Mouse (Mus musculus): ENCODE measurements at regions not wholly inside any gene's neighbourhood (a gene's known extent, or its start where the extent isn't known, plus 50 kb on each side); places are given as distances from the start of the nearest gene placed in this dataset.

GRCm38 (mm10) chr10:37275857-37276256 lies 137.1 kb upstream of the Marcks start:
- DNase-seq (ENCODE audit: low spot score) (peak; percentile 59), ATAC-seq (peak; percentile 43; the same call in 1 of the 2 replicates)
- Histone ChIP-seq H3K9me3 (ENCODE audit: low read length) (no peaks in the 10 kb centered on the region), H3K4me3 (ENCODE audit: low read depth, low read length) (no peak overlapping the region), H3K27ac (ENCODE audit: low read length) (no peak overlapping the region), H3K9ac (replicated peaks; ENCODE audit: low read depth) (no peak overlapping the region), H3K4me1 (ENCODE audit: insufficient read depth, low read depth, low read length) (peaks cover 4% of the 10 kb centered on the region; the same call in 1 of the 2 replicates), H3K27me3 (replicated peaks; ENCODE audit: insufficient read depth, low read length) (no peaks in the 10 kb centered on the region), H3K36me3 (ENCODE audit: insufficient read depth, low read length) (no peaks in the 10 kb centered on the region), H3K4me2 (replicated peaks; ENCODE audit: low read depth, low read length) (no peak overlapping the region)
- WGBS = 45% methylated on average over 1 of the region's 1 CpGs
- TF ChIP-seq CTCF (IDR thresholded peaks at IDR 0.05) = no peak
- TF ChIP-seq EP300 (IDR thresholded peaks at IDR 0.05) = no peak

GRCm38 (mm10) chr10:37275271-37275670 lies 136.6 kb upstream of the Marcks start:
- no peak for DNase-seq (ENCODE audit: low spot score)
- Histone ChIP-seq H3K9ac (replicated peaks; ENCODE audit: low read depth) (no peak overlapping the region), H3K4me3 (ENCODE audit: low read depth, low read length) (no peak overlapping the region), H3K4me1 (ENCODE audit: insufficient read depth, low read depth, low read length) (peaks cover 4% of the 10 kb centered on the region; the same call in 1 of the 2 replicates), H3K27me3 (replicated peaks; ENCODE audit: insufficient read depth, low read length) (no peaks in the 10 kb centered on the region), H3K4me2 (replicated peaks; ENCODE audit: low read depth, low read length) (no peak overlapping the region), H3K9me3 (ENCODE audit: low read length) (no peaks in the 10 kb centered on the region), H3K27ac (ENCODE audit: low read length) (no peak overlapping the region), H3K36me3 (ENCODE audit: insufficient read depth, low read length) (no peaks in the 10 kb centered on the region)
- TF ChIP-seq EP300 (IDR thresholded peaks at IDR 0.05) = no peak
- TF ChIP-seq CTCF (IDR thresholded peaks at IDR 0.05) = no peak
- ATAC-seq = no peak
- WGBS = 46% methylated on average over 7 of the region's 7 CpGs

- Histone ChIP-seq H3K36me3 (ENCODE audit: insufficient read depth, low read length) (no peaks in the 10 kb centered on the region), H3K4me1 (ENCODE audit: insufficient read depth, low read depth, low read length) (peaks cover 4% of the 10 kb centered on the region; the same call in 1 of the 2 replicates), H3K4me3 (ENCODE audit: low read depth, low read length) (no peak overlapping the region), H3K9ac (replicated peaks; ENCODE audit: low read depth) (no peak overlapping the region), H3K4me2 (replicated peaks; ENCODE audit: low read depth, low read length) (no peak overlapping the region), H3K27ac (ENCODE audit: low read length) (no peak overlapping the region), H3K9me3 (ENCODE audit: low read length) (no peaks in the 10 kb centered on the region), H3K27me3 (replicated peaks; ENCODE audit: insufficient read depth, low read length) (no peaks in the 10 kb centered on the region)
- 93% methylated on average over 1 of the region's 1 CpGs for WGBS
- DNase-seq (ENCODE audit: low spot score) (no peak), ATAC-seq (no peak)
- no peak for TF ChIP-seq CTCF (IDR thresholded peaks at IDR 0.05)
- TF ChIP-seq EP300 (IDR thresholded peaks at IDR 0.05) = no peak
Measured at GRCm38 (mm10) chr10:37271967-37272366, 133.2 kb upstream of the Marcks start.

DNA sequence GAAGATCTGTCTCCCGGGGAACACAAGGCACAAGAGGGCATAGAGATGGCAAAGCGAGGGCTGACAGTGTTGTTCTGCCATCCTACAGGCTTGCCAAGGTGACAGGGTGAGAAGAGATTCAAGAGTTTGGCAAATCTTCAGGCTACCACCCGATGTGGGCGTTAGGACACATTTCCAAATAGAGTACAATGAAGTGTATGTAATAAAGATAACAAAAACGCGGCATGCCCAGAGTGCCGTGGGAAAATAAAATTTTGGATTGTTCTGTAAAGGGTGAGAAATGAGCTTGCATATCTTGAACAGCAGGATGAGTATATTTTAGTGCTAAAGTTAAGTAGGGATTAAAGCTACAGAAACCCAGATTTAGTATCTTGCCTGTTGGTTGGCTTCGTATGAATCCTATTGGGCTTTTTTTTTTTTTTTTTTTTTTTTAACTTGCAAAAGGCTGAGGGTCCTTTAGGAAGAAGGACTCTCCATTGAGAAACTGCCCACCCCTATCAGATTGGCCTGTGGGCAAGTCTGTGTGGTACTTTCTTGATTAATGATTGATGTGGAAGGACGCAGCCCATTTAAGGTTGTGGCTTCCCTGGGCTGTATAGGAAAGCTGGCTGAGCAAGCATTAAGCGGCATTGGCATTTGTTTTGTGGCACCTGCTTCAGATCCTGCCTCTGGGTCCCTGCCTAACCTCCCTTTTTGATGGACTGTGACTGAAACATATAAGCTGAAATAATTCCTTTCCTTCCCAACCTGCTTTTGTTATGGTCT lies 131.7 kb upstream of the Marcks start:
- DNase-seq (ENCODE audit: low spot score) = no peak
- no peaks in the 10 kb centered on the region for H3K36me3 ChIP-seq (ENCODE audit: insufficient read depth, low read length)
- H3K9ac ChIP-seq (replicated peaks; ENCODE audit: low read depth) = no peak overlapping the region
- 50% methylated on average over 10 of the region's 10 CpGs for WGBS
- H3K4me1 ChIP-seq (ENCODE audit: insufficient read depth, low read depth, low read length) = no peaks in the 10 kb centered on the region
- H3K9me3 ChIP-seq (ENCODE audit: low read length) = no peaks in the 10 kb centered on the region
- no peak for TF ChIP-seq EP300 (IDR thresholded peaks at IDR 0.05)
- no peak for TF ChIP-seq CTCF (IDR thresholded peaks at IDR 0.05)
- no peak overlapping the region for H3K4me3 ChIP-seq (ENCODE audit: low read depth, low read length)
- no peak for ATAC-seq
- H3K27me3 ChIP-seq (replicated peaks; ENCODE audit: insufficient read depth, low read length) = no peaks in the 10 kb centered on the region
- H3K27ac ChIP-seq (ENCODE audit: low read length) = no peak overlapping the region
- no peak overlapping the region for H3K4me2 ChIP-seq (replicated peaks; ENCODE audit: low read depth, low read length)

DNA sequence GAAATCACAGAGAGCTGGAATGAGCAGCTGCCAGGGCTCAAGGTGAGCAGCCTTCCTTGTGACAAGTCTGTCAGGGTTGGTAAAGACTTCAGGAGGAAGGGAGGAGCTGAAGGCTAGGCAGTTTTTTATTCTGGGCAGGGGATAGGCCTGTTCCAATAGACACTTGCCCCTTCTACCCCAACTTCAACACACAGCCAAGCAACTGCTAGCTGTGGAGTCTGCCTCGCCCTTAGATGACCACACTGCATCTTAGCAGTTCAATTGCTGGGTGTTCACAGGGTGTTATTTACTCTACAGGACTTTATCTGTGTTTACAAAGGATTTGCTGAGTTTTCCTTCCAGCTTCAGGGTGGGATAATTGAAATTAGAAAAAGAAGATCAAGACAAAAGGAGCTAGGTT lies 128.2 kb upstream of the Marcks start:
- no peak for ATAC-seq
- Histone ChIP-seq H3K4me3 (ENCODE audit: low read depth, low read length) (no peak overlapping the region), H3K27me3 (replicated peaks; ENCODE audit: insufficient read depth, low read length) (no peaks in the 10 kb centered on the region), H3K4me1 (ENCODE audit: insufficient read depth, low read depth, low read length) (no peaks in the 10 kb centered on the region), H3K27ac (ENCODE audit: low read length) (no peak overlapping the region), H3K9ac (replicated peaks; ENCODE audit: low read depth) (no peak overlapping the region), H3K36me3 (ENCODE audit: insufficient read depth, low read length) (no peaks in the 10 kb centered on the region), H3K4me2 (replicated peaks; ENCODE audit: low read depth, low read length) (no peak overlapping the region), H3K9me3 (ENCODE audit: low read length) (no peaks in the 10 kb centered on the region)
- DNase-seq (ENCODE audit: low spot score) = no peak
- 69% methylated on average over 1 of the region's 1 CpGs for WGBS
- TF ChIP-seq EP300 (IDR thresholded peaks at IDR 0.05) = no peak
- no peak for TF ChIP-seq CTCF (IDR thresholded peaks at IDR 0.05)

- Histone ChIP-seq H3K27me3 (replicated peaks; ENCODE audit: insufficient read depth, low read length) (no peaks in the 10 kb centered on the region), H3K27ac (ENCODE audit: low read length) (no peak overlapping the region), H3K4me1 (ENCODE audit: insufficient read depth, low read depth, low read length) (no peaks in the 10 kb centered on the region), H3K9me3 (ENCODE audit: low read length) (no peaks in the 10 kb centered on the region), H3K4me2 (replicated peaks; ENCODE audit: low read depth, low read length) (no peak overlapping the region), H3K36me3 (ENCODE audit: insufficient read depth, low read length) (no peaks in the 10 kb centered on the region), H3K9ac (replicated peaks; ENCODE audit: low read depth) (no peak overlapping the region), H3K4me3 (ENCODE audit: low read depth, low read length) (no peak overlapping the region)
- peak; percentile 59 for DNase-seq (ENCODE audit: low spot score)
- WGBS = 46% methylated on average over 8 of the region's 8 CpGs
- ATAC-seq = peak; percentile 88
- TF ChIP-seq CTCF (IDR thresholded peaks at IDR 0.05) (peak; percentile 53), EP300 (IDR thresholded peaks at IDR 0.05) (no peak)
Measured at GRCm38 (mm10) chr10:37260791-37261488, 122.2 kb upstream of the Marcks start.
